Mouse (Mus musculus) liver, embryonic 13.5 days (tissue): ENCODE measurements around the gene Zfp966. TPM values are rescaled to one million over a fixed set of nuclear protein-coding genes. Genes with fewer than 3 reads are reported as not detected.
"Not testable (repeated sequence)": the region's sequence is repeated elsewhere in the genome, so short reads cannot be mapped to it uniquely, and the experiment has no call there.

Experiments
- ATAC-seq: fragments of 200-750 bp; cut with Nextera tagmentation; 2 replicates; pipeline ENCODE4 v1.8.0; 2017; ENCODE audit warnings: low read depth, mild to moderate bottlenecking, moderate number of reproducible peaks, moderate library complexity
- DNase-seq: peaks from one replicate; pipeline ENCODE4 v3.0.0; 2022
- H3K27ac ChIP-seq: fragments of 300-500 bp; sonication (generic); 2 replicates; pipeline ENCODE4 v1.5.1; 2015; ENCODE audit warnings: moderate library complexity, mild to moderate bottlenecking, inconsistent platforms
- H3K27me3 ChIP-seq: fragments of 300-500 bp; sonication (generic); 2 replicates; pipeline ENCODE4 v1.6.1; 2015; ENCODE audit warnings: mild to moderate bottlenecking, inconsistent platforms
- H3K36me3 ChIP-seq: fragments of 300-500 bp; sonication (generic); 2 replicates; pipeline ENCODE4 v1.6.1; 2015; ENCODE audit warnings: mild to moderate bottlenecking, inconsistent platforms
- H3K4me1 ChIP-seq: fragments of 300-500 bp; sonication (generic); replicated peaks from 2 replicates; pipeline ENCODE4 v1.6.1; 2015; ENCODE audit warnings: inconsistent platforms
- H3K4me2 ChIP-seq: fragments of 300-500 bp; sonication (generic); 2 replicates; pipeline ENCODE4 v1.6.1; 2015; ENCODE audit warnings: inconsistent platforms, mild to moderate bottlenecking, moderate library complexity
- H3K4me3 ChIP-seq: fragments of 300-500 bp; sonication (generic); replicated peaks from 2 replicates; pipeline ENCODE4 v1.5.1; 2015; ENCODE audit warnings: mild to moderate bottlenecking, inconsistent platforms
- H3K9ac ChIP-seq: fragments of 300-500 bp; sonication (generic); 2 replicates; pipeline ENCODE4 v1.6.1; 2015; ENCODE audit warnings: mild to moderate bottlenecking, inconsistent platforms
- H3K9me3 ChIP-seq: fragments of 300-500 bp; sonication (generic); replicated peaks from 2 replicates; pipeline ENCODE4 v1.6.1; 2016; ENCODE audit warnings: inconsistent platforms
- WGBS: fragments of 180-500 bp; shearing (Covaris S2); methylation state at CpG from one replicate; pipeline ENCODE4 v1.1.7; 2015; ENCODE audit not compliant: insufficient replicate concordance; 5-methylcytosine and 5-hydroxymethylcytosine counted together
- polyA plus RNA-seq: library from polyadenylated mRNA; unstranded; fragments of >200 nt; fragmentation: Nextera tagmentation; extraction: Ambion mirVana; gene quantifications from 2 replicates; pipeline ENCODE4 v1.2.1, GENCODE M21; 2015

Gene Zfp966
- 0.54 and 0.97 TPM in 2 replicates for polyA plus RNA-seq

DNA sequence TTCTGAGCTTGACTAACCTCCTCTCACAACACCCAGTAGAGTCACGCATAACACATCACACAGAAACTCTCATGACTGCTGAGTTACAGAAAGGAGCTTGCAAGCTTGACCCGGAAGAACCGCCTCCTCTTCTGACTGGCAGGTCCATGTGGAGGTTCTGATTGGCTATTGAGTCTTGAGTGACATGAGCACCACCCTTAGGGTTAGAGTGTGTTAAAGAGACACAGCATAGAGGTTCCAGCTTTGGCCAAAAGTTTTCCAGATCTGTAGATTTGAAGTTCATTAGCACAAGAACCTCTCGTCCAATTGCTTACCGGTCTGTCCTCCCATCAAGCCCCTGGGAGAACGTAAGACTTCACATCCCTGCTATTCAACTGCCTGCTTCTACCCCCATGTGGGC, at the start of gene Zfp966:
Zfp966 (minus strand) TSS at position 101 of the 400 bp plus-strand sequence.
- not testable (repeated sequence) for H3K9ac ChIP-seq, H3K4me3 ChIP-seq, DNase-seq, H3K4me1 ChIP-seq, H3K27ac ChIP-seq, H3K4me2 ChIP-seq, H3K27me3 ChIP-seq, ATAC-seq, H3K9me3 ChIP-seq, H3K36me3 ChIP-seq
- no CpG with 5 or more reads among the region's 6 CpGs for WGBS

DNA sequence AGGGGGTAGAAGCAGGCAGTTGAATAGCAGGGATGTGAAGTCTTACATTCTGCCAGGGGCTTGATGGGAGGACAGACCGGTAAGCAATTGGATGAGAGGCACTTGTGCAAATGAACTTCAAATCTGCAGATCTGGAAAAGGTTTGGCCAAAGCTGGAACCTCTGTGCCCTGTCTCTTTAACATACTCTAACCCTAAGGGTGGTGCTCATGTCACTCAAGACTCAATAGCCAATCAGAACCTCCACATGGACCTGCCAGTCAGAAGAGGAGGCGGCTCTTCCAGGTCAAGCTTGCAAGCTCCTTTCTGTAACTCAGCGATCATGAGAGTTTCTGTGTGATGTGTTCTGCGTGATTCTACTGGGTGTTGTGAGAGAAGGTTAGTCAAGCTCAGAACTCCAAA, 34.1 kb upstream of the Zfp966 start, which contains the start of gene Gm2026:
Gm2026 (plus strand) TSS at position 301 of the 400 bp plus-strand sequence.
- H3K9me3 ChIP-seq, ATAC-seq, H3K9ac ChIP-seq, DNase-seq, H3K4me1 ChIP-seq, H3K36me3 ChIP-seq, H3K27me3 ChIP-seq, H3K4me2 ChIP-seq, H3K4me3 ChIP-seq, H3K27ac ChIP-seq: not testable (repeated sequence)
- WGBS, result no CpG with 5 or more reads among the region's 4 CpGs

DNA sequence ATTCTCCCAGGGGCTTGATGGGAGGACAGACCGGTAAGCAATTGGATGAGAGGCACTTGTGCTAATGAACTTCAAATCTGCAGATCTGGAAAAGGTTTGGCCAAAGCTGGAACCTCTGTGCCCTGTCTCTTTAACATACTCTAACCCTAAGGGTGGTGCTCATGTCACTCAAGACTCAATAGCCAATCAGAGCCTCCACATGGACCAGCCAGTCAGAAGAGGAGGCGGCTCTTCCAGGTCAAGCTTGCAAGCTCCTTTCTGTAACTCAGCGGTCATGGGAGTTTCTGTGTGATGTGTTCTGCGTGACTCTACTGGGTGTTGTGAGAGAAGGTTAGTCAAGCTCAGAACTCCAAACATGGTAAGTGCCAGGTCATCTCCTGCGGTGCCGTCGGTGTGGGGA, 61.9 kb downstream of the Zfp966 start, which contains the start of gene Gm6710:
Gm6710 (plus strand) TSS at position 196 of the 400 bp plus-strand sequence.
- WGBS, result no CpG with 5 or more reads among the region's 7 CpGs
- H3K4me1 ChIP-seq, result not testable (repeated sequence)

More for the DNA sequence above, 61.9 kb downstream of the Zfp966 start, which contains the start of gene Gm6710:
- H3K4me2 ChIP-seq, H3K9ac ChIP-seq, H3K9me3 ChIP-seq, H3K36me3 ChIP-seq, H3K27me3 ChIP-seq, H3K27ac ChIP-seq, DNase-seq, ATAC-seq, H3K4me3 ChIP-seq: not testable (repeated sequence)

Other genes with a start within 250 kb of the Zfp966 start
- 11.6 and 12.3 TPM in 2 replicates for gene Zfp969, start 227.5 kb downstream of the Zfp966 start, polyA plus RNA-seq
- not detected in 2 replicates for gene Gm2007, start 189.6 kb downstream of the Zfp966 start, polyA plus RNA-seq
- gene Gm14288, start 130.0 kb downstream of the Zfp966 start, polyA plus RNA-seq, result 0.53 and 1.7 TPM in 2 replicates
- 4.3 and 8.3 TPM in 2 replicates for gene Gm6710, start 61.9 kb downstream of the Zfp966 start, polyA plus RNA-seq
- gene Gm2026, start 34.2 kb upstream of the Zfp966 start, polyA plus RNA-seq, result 2.7 and 7.2 TPM in 2 replicates
- 0.24 and 0.59 TPM in 2 replicates for gene Gm2004, start 218.7 kb upstream of the Zfp966 start, polyA plus RNA-seq